Mouse (Mus musculus): ENCODE results near the gene Ffar4. TPM values are rescaled to one million over a fixed set of nuclear protein-coding genes. Genes with fewer than 3 reads are reported as not detected.
A peak's percentile ranks its signal among the peaks of the same experiment; 100 is the strongest.

Gene Ffar4
- polyA plus RNA-seq, 1 experiment from 2014 or later = 1.1 TPM

DNA sequence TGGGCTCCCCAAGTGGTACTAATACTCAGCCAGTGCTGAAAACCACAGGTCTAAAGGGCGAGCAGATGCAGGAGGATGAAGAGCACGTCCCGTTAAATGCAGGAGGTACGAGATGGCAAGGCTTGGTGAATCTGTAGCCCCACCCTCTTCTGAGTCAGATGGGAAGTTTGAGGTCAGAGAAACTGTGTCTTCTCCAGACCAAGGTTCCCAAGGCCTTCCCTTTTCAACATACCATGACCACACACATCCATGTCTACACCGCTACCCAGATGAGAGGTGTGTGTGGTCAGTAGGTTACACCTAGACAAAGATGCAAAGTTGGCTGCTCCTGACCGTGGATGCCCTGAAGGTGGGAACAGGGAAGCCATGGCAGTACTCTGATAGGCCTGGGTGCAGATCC lies 37.9 kb downstream of the Ffar4 start:
- Histone ChIP-seq H3K9me3 (ENCODE audit: control insufficient read depth, low read length) (no peaks in the 10 kb centered on the region), H3K27ac (ENCODE audit: low read depth, low read length) (peak overlapping the region; percentile 71), H3K27me3 (replicated peaks; ENCODE audit: control insufficient read depth, insufficient read depth, low read length) (no peaks in the 10 kb centered on the region), H3K9ac (ENCODE audit: low read depth, low read length) (no peak overlapping the region), H3K36me3 (ENCODE audit: control insufficient read depth, insufficient read depth, low read length) (no peaks in the 10 kb centered on the region), H3K4me2 (no peak overlapping the region), H3K4me3 (ENCODE audit: low read depth, low read length) (no peak overlapping the region), H3K4me1 (replicated peaks; ENCODE audit: control insufficient read depth, insufficient read depth, low read length) (no peaks in the 10 kb centered on the region)
- 67% methylated on average over 6 of the region's 6 CpGs for WGBS
- DNase-seq (ENCODE audit: low spot score) (no peak), ATAC-seq (replicated peaks; ENCODE audit: low FRiP score) (no peak)

DNA sequence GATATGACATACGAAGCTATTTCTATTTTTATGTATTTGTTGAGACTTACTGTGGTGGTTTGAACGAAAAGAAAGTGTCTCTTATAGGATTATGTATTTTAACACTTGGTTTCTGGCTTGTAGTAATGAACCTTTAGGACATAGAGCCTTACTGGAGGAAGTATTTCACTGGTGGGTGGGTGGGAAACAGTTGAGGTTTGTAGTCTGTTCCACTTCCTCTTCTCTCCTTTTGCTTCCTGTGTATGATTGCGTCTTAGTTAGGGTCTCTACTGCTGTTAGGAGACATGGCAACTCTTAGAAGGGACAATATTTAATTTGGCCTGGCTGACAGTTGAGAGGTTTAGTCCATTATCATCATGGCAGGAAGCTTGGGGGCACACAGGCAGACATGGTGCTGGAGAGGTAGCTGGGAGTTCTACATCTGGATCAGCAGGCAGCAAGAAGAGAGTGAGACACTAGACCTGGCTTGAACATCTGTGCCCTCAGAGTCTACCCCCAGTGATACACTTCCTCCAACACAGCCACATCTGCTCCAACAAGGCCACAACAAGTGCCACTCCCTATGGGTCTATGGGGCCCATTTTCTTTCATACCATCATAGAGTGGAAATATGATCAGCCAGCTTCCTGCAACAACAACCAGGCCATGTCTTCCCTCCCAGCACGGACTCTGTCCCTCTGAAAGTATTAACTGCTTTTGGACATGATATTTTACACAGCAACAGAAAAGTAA lies 46.8 kb downstream of the Ffar4 start:
- DNase-seq (ENCODE audit: low spot score) (no peak), ATAC-seq (replicated peaks; ENCODE audit: low FRiP score) (no peak)
- Histone ChIP-seq H3K4me3 (ENCODE audit: low read depth, low read length) (no peak overlapping the region), H3K4me2 (no peak overlapping the region), H3K27ac (ENCODE audit: low read depth, low read length) (no peak overlapping the region), H3K36me3 (ENCODE audit: control insufficient read depth, insufficient read depth, low read length) (no peaks in the 10 kb centered on the region), H3K9ac (ENCODE audit: low read depth, low read length) (no peak overlapping the region), H3K4me1 (replicated peaks; ENCODE audit: control insufficient read depth, insufficient read depth, low read length) (no peaks in the 10 kb centered on the region), H3K27me3 (replicated peaks; ENCODE audit: control insufficient read depth, insufficient read depth, low read length) (no peaks in the 10 kb centered on the region), H3K9me3 (ENCODE audit: control insufficient read depth, low read length) (no peaks in the 10 kb centered on the region)
- WGBS = 47% methylated on average over 4 of the region's 4 CpGs

DNA sequence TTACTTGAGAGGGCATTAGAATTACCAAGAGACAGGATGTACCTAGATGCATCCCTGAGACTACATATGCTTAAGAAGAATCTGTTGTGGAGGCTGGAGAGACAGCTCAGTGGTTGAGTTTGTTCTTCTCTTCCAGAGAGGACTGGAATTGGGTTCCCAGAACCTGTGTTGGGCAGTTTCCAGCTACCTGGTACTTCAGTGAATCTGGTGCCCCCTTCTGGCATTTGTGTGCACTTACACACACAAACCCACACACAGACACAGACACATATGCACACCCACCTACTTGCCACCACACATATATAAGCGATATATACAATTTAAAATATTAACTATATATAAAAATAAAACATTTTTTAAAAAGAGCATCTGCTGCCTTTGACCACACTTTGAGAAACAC lies 59.4 kb downstream of the Ffar4 start:
- no peak for DNase-seq (ENCODE audit: low spot score)
- no peak overlapping the region for H3K27ac ChIP-seq (ENCODE audit: low read depth, low read length)
- H3K27me3 ChIP-seq (replicated peaks; ENCODE audit: control insufficient read depth, insufficient read depth, low read length) = no peaks in the 10 kb centered on the region
- ATAC-seq (replicated peaks; ENCODE audit: low FRiP score) = no peak
- H3K4me3 ChIP-seq (ENCODE audit: low read depth, low read length) = no peak overlapping the region
- no peak overlapping the region for H3K4me2 ChIP-seq
- 93% methylated on average over 1 of the region's 1 CpGs for WGBS
- H3K9me3 ChIP-seq (ENCODE audit: control insufficient read depth, low read length) = no peaks in the 10 kb centered on the region
- H3K9ac ChIP-seq (ENCODE audit: low read depth, low read length) = no peak overlapping the region
- H3K4me1 ChIP-seq (replicated peaks; ENCODE audit: control insufficient read depth, insufficient read depth, low read length) = no peaks in the 10 kb centered on the region
- no peaks in the 10 kb centered on the region for H3K36me3 ChIP-seq (ENCODE audit: control insufficient read depth, insufficient read depth, low read length)

DNA sequence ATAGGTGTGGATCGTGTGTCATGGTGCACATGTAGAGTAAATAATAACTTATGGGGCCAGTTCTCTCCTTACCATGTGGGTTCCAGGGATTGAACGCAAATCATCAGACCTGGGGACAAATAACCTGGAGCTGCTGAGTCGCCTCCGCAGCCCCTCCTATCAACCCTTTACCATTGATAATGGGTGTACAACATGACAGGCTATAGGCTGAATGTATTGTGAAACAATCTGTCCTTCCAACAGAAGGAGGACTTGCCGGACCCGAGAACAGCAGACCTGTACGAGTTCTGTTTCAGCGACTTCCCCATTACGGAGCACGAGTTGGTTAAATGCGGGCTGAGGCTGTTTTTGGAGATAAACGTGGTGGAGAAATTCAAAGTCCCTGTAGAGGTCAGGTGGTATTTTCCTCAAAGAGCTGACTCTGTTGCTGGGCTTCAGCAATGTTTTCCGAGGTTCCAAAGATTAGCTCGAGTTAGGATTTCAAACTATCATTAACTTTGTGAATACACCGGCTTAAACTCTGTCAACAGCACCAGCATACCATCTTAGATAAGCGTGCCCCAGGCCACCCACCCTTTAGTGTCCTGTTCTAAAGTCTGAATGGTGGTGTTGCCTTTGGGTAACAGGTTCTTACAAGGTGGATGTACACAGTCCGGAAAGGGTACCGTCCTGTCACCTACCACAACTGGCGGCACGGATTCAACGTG lies 64.9 kb downstream of the Ffar4 start:
- H3K27me3 ChIP-seq (replicated peaks; ENCODE audit: control insufficient read depth, insufficient read depth, low read length) = no peaks in the 10 kb centered on the region
- H3K4me3 ChIP-seq (ENCODE audit: low read depth, low read length) = no peak overlapping the region; the same call in 1 of the 2 replicates
- peak overlapping the region; percentile 36 for H3K4me2 ChIP-seq
- DNase-seq (ENCODE audit: low spot score) = no peak
- no peaks in the 10 kb centered on the region for H3K4me1 ChIP-seq (replicated peaks; ENCODE audit: control insufficient read depth, insufficient read depth, low read length)
- 69% methylated on average over 21 of the region's 21 CpGs for WGBS
- peak overlapping the region; percentile 70 for H3K27ac ChIP-seq (ENCODE audit: low read depth, low read length)
- 0 out of 2 replicates have a peak, but pooled peaks have one; percentile 49 for ATAC-seq (replicated peaks; ENCODE audit: low FRiP score)
- no peak overlapping the region for H3K9ac ChIP-seq (ENCODE audit: low read depth, low read length)
- H3K9me3 ChIP-seq (ENCODE audit: control insufficient read depth, low read length) = no peaks in the 10 kb centered on the region
- H3K36me3 ChIP-seq (ENCODE audit: control insufficient read depth, insufficient read depth, low read length) = no peaks in the 10 kb centered on the region

Other genes with a start within 250 kb of the Ffar4 start
- 3.0 and 4.4 TPM in 2 replicates for gene Myof, start 53.5 kb upstream of the Ffar4 start, polyA plus RNA-seq (2014; fragmentation: Nextera tagmentation; extraction: Ambion mirVana)
- gene Cep55, start 42.1 kb upstream of the Ffar4 start, polyA plus RNA-seq (2014; fragmentation: Nextera tagmentation; extraction: Ambion mirVana) = 16.0 and 16.7 TPM in 2 replicates
- gene Rbp4, start 28.2 kb downstream of the Ffar4 start, polyA plus RNA-seq (2014; fragmentation: Nextera tagmentation; extraction: Ambion mirVana) = 1,416 and 1,448 TPM in 2 replicates
- 2.4 and 4.0 TPM in 2 replicates for gene Pde6c, start 35.7 kb downstream of the Ffar4 start, polyA plus RNA-seq (2014; fragmentation: Nextera tagmentation; extraction: Ambion mirVana)
- gene Fra10ac1, start 127.1 kb downstream of the Ffar4 start, polyA plus RNA-seq (2014; fragmentation: Nextera tagmentation; extraction: Ambion mirVana) = 35.0 and 35.9 TPM in 2 replicates
- gene Lgi1, start 167.5 kb downstream of the Ffar4 start, polyA plus RNA-seq (2014; fragmentation: Nextera tagmentation; extraction: Ambion mirVana) = 0.16 and 0.19 TPM in 2 replicates

All from liver, embryonic 11.5 days (tissue).